Mouse (Mus musculus): ENCODE results near the gene Gng12.

The Gng12 gene

GRCm38 (mm10) chr6:67050063-67050462 lies 153.9 kb downstream of the Gng12 start:
- DNase-seq (ENCODE audit: low spot score in 2 of 2), result no peak

- no peak for DNase-seq (ENCODE audit: low spot score in 2 of 2)
Measured at GRCm38 (mm10) chr6:67056108-67056888, 160.1 kb downstream of the Gng12 start.

GRCm38 (mm10) chr6:67056889-67057564 lies 160.8 kb downstream of the Gng12 start:
- DNase-seq (ENCODE audit: low spot score in 2 of 2), result no peak

GRCm38 (mm10) chr6:67057574-67057973 lies 161.4 kb downstream of the Gng12 start:
- no peak for DNase-seq (ENCODE audit: low spot score in 2 of 2)

- peak in 1 of 2 experiments; percentile 46 for DNase-seq (ENCODE audit: low spot score in 2 of 2)
Measured at GRCm38 (mm10) chr6:67057991-67058696, 161.9 kb downstream of the Gng12 start.

GRCm38 (mm10) chr6:67060057-67060456 lies 163.9 kb downstream of the Gng12 start:
- DNase-seq (ENCODE audit: low spot score in 2 of 2), result no peak

- DNase-seq (ENCODE audit: low spot score in 2 of 2), result no peak
Measured at GRCm38 (mm10) chr6:67069219-67069762, 173.1 kb downstream of the Gng12 start.

- no peak for DNase-seq (ENCODE audit: low spot score in 2 of 2)
Measured at GRCm38 (mm10) chr6:67069800-67070315, 173.7 kb downstream of the Gng12 start.

Measured in spleen, postnatal 4 days (tissue).